Mouse (Mus musculus) kidney, adult 8-10 months (tissue): ENCODE results near the gene Cacng5.
A peak's percentile ranks its signal among the peaks of the same experiment; 100 is the strongest.

Source experiments
- DNase-seq, 2 experiments: peaks; one replicate each; pipeline ENCODE4 v3.0.0; 2022

Cacng5 gene

DNA sequence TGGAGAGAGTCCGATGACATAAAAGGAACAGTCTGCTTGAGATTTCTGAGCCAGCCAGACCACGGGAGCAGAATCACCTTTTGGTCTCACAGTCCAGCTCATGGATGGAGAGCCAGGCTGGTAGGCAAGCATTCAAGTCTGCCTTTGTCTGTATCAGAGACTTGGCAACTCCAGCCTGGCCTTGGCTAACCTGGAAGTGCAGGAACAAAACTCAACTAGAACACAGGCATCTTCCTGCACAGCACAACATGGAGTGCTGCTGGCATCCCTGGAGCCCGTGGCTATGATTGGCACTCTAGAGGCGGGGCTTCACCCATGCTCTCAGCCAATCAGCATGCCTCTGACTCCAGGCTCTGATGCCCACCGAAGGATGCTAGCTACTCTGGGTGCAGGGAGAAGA, 38.0 kb downstream of the Cacng5 start:
- no peak for DNase-seq

DNA sequence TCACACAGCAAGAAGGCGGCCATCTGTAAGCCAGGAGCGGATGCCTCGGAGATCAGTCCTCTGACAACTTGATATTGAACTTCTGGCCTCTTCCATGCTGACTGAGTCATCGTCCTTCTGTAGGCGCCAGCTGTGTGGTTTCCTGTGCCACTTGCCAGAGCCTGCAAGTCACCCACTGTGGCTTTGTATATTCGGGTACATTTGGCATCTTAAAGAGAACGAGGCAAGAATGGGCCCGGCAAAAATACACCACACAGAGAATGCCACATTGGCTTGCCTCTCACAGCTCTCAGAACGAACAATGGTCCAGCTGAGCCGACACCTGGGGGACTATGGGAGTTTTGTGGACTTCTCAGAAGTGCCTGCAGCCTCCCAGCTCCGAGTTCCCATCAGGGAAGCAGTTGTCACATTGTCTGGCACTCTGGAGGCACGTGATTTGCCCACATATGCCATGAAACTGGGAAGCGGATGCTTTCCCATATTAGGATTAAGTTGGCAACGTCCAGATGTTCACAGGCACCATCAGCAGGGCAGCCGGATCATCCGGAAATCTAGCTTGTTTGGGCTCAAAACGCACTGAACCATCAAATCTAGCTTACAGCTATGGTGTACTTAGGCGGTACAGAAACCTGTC, 38.9 kb downstream of the Cacng5 start:
- no peak for DNase-seq

DNA sequence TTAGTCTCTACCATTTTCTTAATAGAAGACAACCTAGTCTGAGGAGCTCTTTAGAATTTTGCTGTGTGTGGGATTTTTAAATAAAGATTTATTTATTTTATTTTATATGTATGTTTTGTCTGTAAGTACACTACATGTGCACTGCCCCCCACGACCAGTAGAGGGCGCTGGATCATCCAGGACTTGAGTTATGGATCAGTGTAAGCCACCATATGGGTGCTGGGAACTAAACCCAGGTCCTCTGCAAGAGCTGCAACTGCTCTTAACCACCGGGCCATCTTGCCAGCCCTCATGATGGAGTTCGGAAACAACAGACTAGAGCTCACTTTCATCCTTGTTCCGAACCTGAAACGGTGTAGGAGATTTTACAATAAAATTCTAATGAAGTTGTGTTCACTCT, 42.1 kb downstream of the Cacng5 start:
- no peak for DNase-seq

DNA sequence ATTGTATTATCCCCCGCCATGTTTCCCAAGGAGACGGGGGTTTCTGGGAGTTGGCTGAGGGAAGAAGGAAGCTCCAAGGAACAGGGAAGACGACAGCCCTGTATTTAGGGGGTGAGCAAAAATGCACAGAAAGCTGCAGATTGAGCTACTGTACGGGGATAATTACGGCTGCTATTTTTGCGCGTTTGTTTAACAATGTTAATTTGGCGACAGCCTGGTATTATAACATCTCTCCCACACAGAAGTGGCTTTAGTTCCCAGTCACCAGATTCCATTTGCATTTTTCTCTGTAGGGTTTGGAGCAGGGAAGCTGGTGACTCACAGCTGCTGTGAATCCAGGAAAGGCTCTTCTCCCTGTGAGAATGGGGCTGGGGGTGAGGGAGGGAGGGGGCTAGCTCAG, 47.3 kb downstream of the Cacng5 start:
- no peak for DNase-seq

DNA sequence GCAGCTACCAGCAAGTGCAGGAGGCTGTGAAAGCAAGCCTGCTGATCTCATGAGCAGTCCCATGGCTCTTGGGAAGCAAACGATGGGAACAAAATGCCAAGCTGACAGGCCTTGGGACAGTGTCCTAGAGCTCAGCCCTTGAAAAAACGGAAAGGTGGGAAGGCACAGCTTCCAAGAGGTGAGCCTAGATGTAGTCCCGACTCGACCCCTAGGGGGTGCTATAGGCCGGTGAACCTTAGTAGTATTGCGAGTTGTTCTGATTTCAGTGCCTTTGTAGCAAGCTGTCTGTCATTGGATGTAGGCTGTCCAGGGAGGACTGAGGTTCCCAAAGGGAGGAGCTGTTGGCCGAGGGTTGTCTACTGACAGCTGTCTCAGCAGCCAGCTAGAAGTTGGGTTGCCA, 49.7 kb downstream of the Cacng5 start:
- DNase-seq, result peak; percentile 34 to 66

DNA sequence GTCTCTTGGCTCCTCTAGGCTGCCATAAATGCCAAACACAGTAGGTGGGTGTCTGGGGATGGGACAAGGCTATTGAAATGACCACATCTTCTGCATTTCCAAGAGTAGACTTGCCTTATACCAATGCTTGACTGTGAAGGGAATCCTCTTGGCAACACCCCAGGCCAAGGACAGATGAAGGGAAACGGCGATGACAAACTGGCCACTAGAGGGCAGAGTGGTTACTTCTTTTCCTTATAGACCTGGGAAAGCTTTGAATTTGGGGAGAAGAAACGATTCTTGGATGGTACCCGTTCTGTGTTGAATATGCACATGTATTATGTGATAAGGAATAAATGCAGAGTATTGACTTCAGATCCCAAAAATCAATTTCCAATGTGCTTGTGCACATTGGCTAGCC, 50.8 kb downstream of the Cacng5 start:
- DNase-seq, result peak; percentile 33 to 72

DNA sequence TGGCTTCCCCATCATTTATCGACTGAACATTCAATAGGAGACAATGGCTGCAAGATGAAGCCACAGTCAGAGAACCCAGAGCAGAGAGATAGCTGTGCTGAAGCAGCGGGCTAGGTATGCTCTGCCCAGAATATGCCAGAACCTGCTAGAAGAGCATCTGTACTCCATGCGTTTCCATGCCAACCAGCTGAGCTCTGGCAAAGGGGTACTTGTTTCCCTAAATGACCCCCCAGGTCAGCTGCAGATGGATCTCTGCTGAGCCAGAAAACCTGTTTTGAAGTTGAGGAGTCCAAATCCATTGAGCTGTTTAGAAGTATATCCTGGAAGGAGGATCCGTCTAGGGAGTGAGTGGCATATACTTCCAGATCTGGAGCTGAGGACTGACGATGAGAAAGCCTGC, 53.1 kb downstream of the Cacng5 start:
- no peak for DNase-seq

DNA sequence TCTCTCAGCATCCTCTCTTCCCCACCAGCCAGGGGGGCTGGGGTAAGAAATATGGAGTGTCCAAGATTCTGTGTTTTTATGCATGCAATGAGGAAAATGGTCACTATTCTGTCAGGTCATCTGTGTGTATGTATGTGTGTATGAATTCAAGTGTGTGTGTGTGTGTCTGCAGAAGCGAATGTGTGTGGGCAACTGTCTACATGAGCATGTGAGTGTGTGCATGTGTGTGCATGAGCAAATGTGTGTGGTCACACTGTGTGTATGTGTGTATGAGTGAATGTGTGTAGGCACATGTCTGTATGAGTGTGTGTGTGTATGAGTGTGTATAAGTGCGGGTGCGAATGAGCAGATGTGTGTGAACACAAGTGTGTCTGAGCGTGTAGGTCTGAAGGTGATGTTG, 55.0 kb downstream of the Cacng5 start:
- no peak for DNase-seq

DNA sequence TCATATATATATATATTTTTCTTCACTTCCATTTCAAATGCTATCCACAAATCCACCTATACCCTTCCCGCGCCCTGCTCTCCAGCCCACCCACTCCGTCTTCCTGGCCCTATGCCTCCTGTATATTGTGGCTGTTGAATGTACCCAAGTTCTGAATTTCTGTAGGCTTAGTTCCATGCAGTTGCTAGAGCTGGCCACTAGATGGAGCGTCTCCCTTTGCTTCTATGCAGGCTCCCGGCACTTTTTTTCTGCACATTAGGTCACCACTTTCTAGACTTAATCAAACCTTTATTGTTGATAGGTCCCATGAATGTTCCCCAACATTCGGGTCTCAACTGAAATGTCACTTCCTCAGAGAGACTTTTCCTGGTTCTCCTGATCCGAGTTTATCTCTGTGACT, 55.6 kb downstream of the Cacng5 start:
- DNase-seq, result peak in 1 of 2 experiments; percentile 49

DNA sequence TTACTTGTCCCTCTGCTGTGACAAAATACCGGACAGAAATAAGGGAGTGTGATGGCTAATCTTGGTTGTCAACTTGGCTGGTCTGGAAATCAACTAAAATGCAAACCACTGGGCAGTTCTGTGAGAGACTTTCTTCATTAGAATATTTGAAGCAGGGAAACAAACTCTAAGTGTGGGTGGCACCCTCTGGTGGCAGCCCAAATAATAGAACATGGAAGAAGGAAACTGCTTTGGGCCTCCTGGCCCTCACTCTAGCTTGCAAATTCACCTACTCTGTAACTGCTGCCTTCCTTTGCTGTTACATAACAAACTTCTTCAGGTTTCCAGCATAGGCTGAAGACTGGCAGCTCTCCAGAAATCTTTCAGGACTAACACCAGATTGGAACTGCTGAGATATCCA, 61.8 kb downstream of the Cacng5 start:
- peak; percentile 18 to 65 for DNase-seq

DNA sequence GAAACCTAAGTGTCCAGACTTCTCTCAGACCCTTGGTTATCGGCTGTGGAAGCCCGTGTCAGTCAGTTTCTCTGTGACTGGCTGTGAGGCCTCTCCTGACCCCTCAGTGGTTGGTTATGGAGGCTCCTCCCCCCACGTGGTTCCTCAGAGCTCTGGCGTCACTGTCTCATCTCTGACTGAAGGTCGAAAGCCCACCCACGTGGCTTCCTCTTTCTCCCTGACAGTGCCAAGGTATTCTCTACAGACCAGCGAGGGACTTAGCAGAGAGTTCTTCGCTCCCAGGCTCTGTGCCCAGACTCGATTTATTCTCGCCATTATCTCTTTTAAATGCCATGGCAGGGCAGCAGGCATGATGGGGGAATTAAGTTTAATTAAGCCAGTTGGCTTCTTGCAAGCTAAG, 65.2 kb downstream of the Cacng5 start:
- no peak for DNase-seq

DNA sequence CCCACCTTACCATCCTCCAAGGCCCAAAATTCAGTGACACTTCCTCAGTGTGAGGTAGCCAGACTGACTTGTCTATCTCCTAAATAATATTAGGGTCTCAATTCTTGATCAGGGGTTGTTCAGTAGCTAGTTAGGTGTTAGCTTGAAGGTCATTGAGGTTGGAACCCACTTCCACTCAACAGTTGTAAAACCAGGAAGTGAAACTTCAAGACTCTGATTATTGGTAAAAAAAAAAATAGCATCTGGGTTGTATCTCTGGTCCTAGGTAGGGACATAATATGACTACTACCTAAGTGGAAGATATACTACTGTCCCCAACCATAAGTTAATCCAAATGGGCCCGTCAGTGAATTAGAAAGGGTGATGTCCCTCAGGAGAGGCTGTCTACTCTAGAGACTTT, 70.7 kb downstream of the Cacng5 start:
- no peak for DNase-seq

DNA sequence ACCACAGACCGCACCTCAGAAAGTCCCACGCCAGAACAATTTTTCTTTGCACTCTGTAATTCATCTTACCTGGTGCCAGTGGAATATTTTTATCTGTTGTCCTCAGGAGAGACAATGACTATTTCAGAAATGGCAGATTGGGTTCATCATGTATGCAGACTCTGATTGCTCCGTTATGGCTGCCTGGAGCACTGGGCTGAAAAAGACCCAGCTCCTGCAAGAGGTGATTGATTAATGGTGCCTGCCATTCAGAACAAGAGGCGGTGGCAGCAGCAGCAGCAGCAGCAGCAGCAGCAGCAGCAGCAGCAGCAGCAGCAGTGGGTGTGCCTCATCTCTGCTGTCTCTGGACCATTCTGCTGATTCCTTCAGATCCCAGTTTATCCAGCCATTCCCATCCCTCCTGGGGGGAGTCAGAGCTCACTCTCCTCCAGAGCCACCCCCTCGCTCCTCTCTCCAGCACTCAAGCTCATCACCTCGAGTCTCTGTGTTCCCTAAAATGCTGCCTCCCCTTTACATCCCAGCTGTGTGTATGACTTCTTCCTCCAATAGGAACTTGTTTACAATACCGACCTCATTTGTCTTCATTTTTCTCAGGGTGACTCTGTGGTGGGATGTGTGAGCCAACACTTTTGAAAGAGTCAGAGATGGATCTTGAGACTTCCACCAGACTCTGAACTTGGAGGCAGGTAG, 81.4 kb downstream of the Cacng5 start:
- DNase-seq, result no peak
